Mouse (Mus musculus) T-helper 17 cell (primary cell): ENCODE results near the gene Gm3625.
"Not testable (repeated sequence)": the region's sequence is repeated elsewhere in the genome, so short reads cannot be mapped to it uniquely, and the experiment has no call there.

Source experiments
- in situ Hi-C, 2 experiments: fragments of 300-600 bp; cut with MboI, MseI; formaldehyde crosslinking; loops; 1 replicate in 1 of 2; 2 replicates in 1 of 2; pipeline ENCODE4 v1.15.1; 2025; ENCODE audit warnings: high pct_unique_total_duplicates in 2 of 2

The Gm3625 gene

DNA sequence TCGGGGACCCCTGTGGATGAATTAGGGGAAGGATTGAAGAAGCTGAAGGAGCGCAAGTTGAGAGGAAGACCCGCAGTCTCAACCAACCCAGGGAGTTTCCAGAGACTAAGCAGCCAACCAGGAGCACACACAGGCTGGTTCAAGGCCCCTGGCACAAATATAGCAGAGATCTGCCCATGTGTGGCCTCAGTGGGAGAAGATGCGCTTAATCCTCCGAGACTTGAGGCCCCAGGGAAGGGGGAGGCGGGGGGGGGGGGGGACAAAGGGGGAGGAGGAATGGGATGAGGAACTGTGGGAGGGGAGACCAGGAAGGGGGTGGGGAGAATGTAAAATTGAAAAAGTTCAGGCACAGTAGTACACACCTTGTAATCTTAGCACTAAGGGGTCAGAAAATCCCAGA, 37.3 kb downstream of the Gm3625 start:
- in situ Hi-C loops: no loop called here

DNA sequence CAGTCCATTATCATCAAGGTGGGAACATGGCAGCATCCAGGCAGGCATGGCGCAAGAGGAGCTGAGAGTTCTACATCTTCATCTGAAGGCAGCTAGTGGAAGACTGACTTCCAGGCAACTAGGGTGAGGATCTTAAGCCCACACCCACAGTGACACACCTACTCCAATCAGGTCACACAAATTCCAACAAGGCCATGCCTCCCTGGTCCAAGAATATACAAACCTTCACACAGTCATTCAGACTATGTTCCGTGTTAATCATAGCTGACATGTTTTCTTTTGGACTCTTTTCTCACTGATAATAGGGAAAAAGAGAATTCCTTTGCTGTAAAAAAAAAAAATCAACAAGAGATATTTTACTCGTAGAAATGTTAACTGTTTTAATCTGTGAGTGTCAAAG, 39.0 kb downstream of the Gm3625 start:
- in situ Hi-C loops: not testable (repeated sequence)

DNA sequence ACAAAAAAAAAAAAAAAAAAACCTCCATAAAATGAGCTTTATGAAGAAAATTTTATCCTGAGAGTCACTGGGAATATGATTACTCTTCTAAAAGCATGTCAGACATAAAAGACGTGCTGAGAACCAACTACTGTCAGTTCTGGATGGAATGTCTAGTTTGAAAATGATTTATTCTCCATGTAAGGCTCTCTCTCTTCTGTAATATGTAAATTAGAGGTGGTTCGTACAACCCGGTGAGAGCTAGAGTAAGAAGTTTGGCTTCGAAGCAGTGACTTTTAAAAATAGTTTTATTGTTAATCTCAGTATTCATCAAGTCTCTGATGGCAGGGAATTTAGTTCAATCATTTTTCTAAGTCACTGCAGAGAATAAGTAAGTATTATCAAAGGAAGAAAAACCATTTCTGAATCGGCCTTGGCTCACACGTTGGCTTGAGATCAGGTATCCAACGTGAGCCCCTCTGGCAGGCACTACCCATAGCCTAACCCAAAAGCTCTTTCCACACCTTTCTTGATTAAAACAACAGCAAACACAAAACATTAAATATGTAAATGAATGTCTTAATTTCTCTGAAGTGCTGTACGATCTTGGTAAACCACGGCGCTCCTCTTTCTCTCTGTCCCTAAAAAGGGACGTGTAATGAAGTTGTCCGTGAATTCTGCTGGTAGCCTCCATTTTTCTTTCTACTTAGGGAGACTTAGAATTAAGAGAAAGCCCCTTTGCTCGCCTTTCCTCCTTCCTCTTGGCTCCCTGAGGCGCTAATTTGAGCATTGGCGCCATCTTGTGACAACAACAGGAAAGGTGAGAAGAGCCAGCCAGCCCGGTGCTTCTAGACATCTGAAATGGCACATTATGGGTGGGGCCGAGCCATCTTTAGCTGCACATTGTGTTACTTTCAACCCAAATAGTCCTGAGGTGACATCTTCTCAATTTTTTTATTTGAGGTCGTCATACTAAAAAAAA, 44.4 kb downstream of the Gm3625 start:
- in situ Hi-C loops: loop anchor here (25.0 kb wide), 2 partner anchors 311 to 436 kb away; partner anchors contain the start of genes Cenpo (in 1 of the 2) and Ptrhd1 (in 1 of the 2)

DNA sequence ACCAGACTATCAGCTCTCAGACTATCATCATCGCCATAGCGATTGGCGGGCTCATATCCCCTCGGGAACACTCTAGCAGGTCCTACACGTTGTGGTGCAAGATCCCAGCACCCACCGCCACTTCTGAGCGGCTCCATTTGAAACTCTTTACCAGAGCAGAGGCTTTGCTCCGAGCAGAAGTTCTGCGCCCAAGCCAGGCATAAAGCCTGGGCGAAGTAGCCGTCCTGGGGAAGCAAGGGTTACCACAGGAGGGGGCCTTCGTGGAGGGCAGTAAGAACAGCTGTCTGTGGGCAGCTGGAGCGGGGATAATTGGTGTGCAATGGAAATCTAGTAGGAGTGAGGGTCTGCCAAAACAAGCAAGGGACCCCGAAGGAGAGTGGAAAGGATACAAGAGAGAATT, 45.2 kb downstream of the Gm3625 start:
- in situ Hi-C loops: loop anchor here (25.0 kb wide), 2 partner anchors 310 to 435 kb away; partner anchors contain the start of genes Cenpo (in 1 of the 2) and Ptrhd1 (in 1 of the 2)

DNA sequence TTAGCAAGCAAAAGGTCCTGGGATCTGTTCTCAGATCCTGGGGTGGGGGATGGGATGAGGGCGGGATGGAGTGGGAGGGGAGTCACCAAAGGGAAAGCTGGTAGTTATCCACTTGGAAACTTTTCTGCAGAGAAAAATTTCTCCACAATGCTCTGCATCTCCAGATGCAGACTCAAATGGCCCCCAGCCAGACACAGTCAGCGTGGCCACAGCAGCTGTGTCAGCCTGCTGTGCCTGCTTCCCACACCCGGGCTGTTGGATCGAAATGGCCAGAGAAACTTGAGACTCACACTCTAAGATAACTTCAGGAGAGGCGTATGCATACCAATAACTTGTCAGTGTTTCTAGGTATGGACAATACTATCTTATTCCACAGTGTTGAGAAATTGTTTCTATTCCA, 46.2 kb downstream of the Gm3625 start:
- in situ Hi-C loops: loop anchor here (25.0 kb wide), 2 partner anchors 309 to 434 kb away; partner anchors contain the start of genes Cenpo (in 1 of the 2) and Ptrhd1 (in 1 of the 2)

DNA sequence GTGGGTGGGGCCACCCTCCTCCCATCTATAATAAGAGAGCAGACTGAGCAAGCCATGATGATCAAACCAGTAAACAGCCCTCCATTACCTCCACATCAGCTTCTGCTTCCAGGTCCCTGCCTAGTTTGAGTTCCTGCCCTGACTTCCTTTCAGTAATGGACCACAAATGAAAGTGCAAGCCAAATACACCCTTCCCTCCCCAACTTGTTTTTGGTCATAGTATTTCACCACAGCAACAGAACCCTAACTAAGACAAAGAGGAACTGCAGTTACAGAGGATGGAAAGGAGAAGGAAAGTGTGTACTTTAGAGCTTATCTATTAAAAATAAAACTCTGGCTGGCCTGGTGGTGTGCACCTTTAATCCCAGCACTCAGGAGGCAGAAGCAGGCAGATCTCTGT, 47.3 kb downstream of the Gm3625 start:
- in situ Hi-C loops: loop anchor here (25.0 kb wide), 2 partner anchors 308 to 433 kb away; partner anchors contain the start of genes Cenpo (in 1 of the 2) and Ptrhd1 (in 1 of the 2)

DNA sequence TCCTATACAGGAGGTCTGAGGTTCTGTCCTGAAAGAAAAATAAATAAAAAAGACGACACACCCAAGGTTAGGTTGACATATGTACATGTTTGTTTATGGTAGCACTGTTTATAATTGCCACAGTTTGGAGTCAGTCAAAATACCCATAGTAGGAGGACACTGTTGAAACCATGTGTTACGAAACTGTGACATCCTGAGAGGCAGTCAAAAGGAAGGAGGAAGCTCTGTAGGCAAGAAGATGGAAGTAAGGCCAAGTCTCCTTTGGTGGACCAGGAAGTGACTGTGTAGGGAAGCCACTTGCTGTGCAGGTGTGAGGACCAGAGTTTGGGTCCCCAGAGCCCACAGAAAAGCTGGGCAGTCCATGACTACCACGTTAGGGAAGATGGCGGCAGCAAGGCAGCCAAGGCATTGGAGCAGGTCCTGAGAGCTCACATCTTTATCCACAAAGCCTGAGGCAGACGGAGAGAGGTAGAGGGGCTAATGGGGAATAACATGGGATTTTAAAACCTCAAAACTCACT, 48.3 kb downstream of the Gm3625 start:
- in situ Hi-C loops: loop anchor here (25.0 kb wide), 2 partner anchors 307 to 432 kb away; partner anchors contain the start of genes Cenpo (in 1 of the 2) and Ptrhd1 (in 1 of the 2)
